Mouse (Mus musculus) embryonic facial prominence, embryonic 11.5 days (tissue): ENCODE measurements around the gene Mdga2. TPM values are rescaled to one million over a fixed set of nuclear protein-coding genes. Genes with fewer than 3 reads are reported as not detected.

Experiments
- ATAC-seq: fragments of 200-750 bp; cut with Nextera tagmentation; replicated peaks from 2 replicates; pipeline ENCODE4 v1.8.0; 2017; ENCODE audit warnings: low read depth; ENCODE audit not compliant: insufficient number of reproducible peaks, low FRiP score, low TSS enrichment
- DNase-seq: peaks from one replicate; pipeline ENCODE4 v3.0.0-alpha.2; 2015; ENCODE audit warnings: low spot score
- H3K27ac ChIP-seq: fragments of 300-500 bp; sonication (generic); replicated peaks from 2 replicates; pipeline ENCODE4 v1.5.1; 2014; ENCODE audit warnings: mild to moderate bottlenecking, low read depth, low read length, control low read depth
- H3K27me3 ChIP-seq: fragments of 300-500 bp; sonication (generic); 2 replicates; pipeline ENCODE4 v1.6.1; 2014; ENCODE audit warnings: mild to moderate bottlenecking, low read length, moderate library complexity, mixed read lengths; ENCODE audit not compliant: control insufficient read depth, insufficient read depth
- H3K36me3 ChIP-seq: fragments of 300-500 bp; sonication (generic); replicated peaks from 2 replicates; pipeline ENCODE4 v1.6.1; 2014; ENCODE audit warnings: low read depth, mild to moderate bottlenecking, low read length, moderate library complexity, mixed read lengths; ENCODE audit not compliant: control insufficient read depth, insufficient read depth
- H3K4me1 ChIP-seq: fragments of 300-500 bp; sonication (generic); 2 replicates; pipeline ENCODE4 v1.6.1; 2014; ENCODE audit warnings: low read length, mixed read lengths; ENCODE audit not compliant: control insufficient read depth, insufficient read depth
- H3K4me2 ChIP-seq: fragments of 300-500 bp; sonication (generic); 2 replicates; pipeline ENCODE4 v1.6.1; 2014; ENCODE audit warnings: low read depth, mild to moderate bottlenecking, control low read depth, low read length, moderate library complexity
- H3K4me3 ChIP-seq: fragments of 300-500 bp; sonication (generic); 2 replicates; pipeline ENCODE4 v1.5.1; 2014; ENCODE audit warnings: low read depth, low read length, control low read depth
- H3K9ac ChIP-seq: fragments of 300-500 bp; sonication (generic); replicated peaks from 2 replicates; pipeline ENCODE4 v1.6.1; 2014; ENCODE audit warnings: mild to moderate bottlenecking, control low read depth, low read length
- H3K9me3 ChIP-seq: fragments of 300-500 bp; sonication (generic); replicated peaks from 2 replicates; pipeline ENCODE4 v1.6.1; 2016; ENCODE audit warnings: mild to moderate bottlenecking, low read length, inconsistent platforms, mixed read lengths; ENCODE audit not compliant: control insufficient read depth
- WGBS: fragments of 180-500 bp; shearing (Covaris S2); extraction: QIAGEN DNeasy Blood & Tissue Kit; methylation state at CpG from one replicate; pipeline ENCODE4 v1.1.7; 2014; 5-methylcytosine and 5-hydroxymethylcytosine counted together
- polyA plus RNA-seq: library from polyadenylated mRNA; unstranded; fragments of >200 nt; fragmentation: Nextera tagmentation; extraction: Ambion mirVana; gene quantifications from 2 replicates; pipeline ENCODE4 v1.2.1, GENCODE M21; 2014

The Mdga2 gene
- polyA plus RNA-seq, 1 experiment from 2014 or later: 2.0 TPM

GRCm38 (mm10) chr12:66755653-66756052 lies 466.7 kb downstream of the Mdga2 start:
- Histone ChIP-seq H3K4me2 (no peak overlapping the region), H3K36me3 (no peaks in the 10 kb centered on the region), H3K27ac (no peak overlapping the region), H3K4me3 (no peak overlapping the region), H3K4me1 (no peaks in the 10 kb centered on the region), H3K9me3 (no peaks in the 10 kb centered on the region), H3K27me3 (no peaks in the 10 kb centered on the region), H3K9ac (no peak overlapping the region)
- no peak for ATAC-seq
- DNase-seq: no peak

GRCm38 (mm10) chr12:66734536-66734935 lies 487.8 kb downstream of the Mdga2 start:
- H3K9me3 ChIP-seq: no peaks in the 10 kb centered on the region
- no peak overlapping the region for H3K4me3 ChIP-seq
- no peak overlapping the region for H3K4me2 ChIP-seq
- H3K27ac ChIP-seq: no peak overlapping the region
- no peaks in the 10 kb centered on the region for H3K36me3 ChIP-seq
- no peak overlapping the region for H3K9ac ChIP-seq
- H3K4me1 ChIP-seq: no peaks in the 10 kb centered on the region
- H3K27me3 ChIP-seq: no peaks in the 10 kb centered on the region
- ATAC-seq: no peak
- no peak for DNase-seq
- 85% methylated on average over 3 of the region's 3 CpGs for WGBS

GRCm38 (mm10) chr12:66724474-66724873 lies 497.9 kb downstream of the Mdga2 start:
- Histone ChIP-seq H3K9ac (no peak overlapping the region), H3K9me3 (no peaks in the 10 kb centered on the region), H3K4me1 (no peaks in the 10 kb centered on the region), H3K4me2 (no peak overlapping the region), H3K36me3 (no peaks in the 10 kb centered on the region), H3K4me3 (no peak overlapping the region), H3K27me3 (no peaks in the 10 kb centered on the region), H3K27ac (no peak overlapping the region)
- no peak for DNase-seq
- no peak for ATAC-seq
- 74% methylated on average over 2 of the region's 2 CpGs for WGBS

GRCm38 (mm10) chr12:66708334-66708733 lies 514.0 kb downstream of the Mdga2 start:
- Histone ChIP-seq H3K9me3 (no peaks in the 10 kb centered on the region), H3K4me2 (no peak overlapping the region), H3K27ac (no peak overlapping the region), H3K4me3 (no peak overlapping the region), H3K36me3 (no peaks in the 10 kb centered on the region), H3K9ac (no peak overlapping the region), H3K4me1 (no peaks in the 10 kb centered on the region), H3K27me3 (no peaks in the 10 kb centered on the region)
- no peak for ATAC-seq
- DNase-seq: no peak
- WGBS: 81% methylated on average over 10 of the region's 10 CpGs

GRCm38 (mm10) chr12:66707431-66707830 lies 514.9 kb downstream of the Mdga2 start:
- 28% methylated on average over 2 of the region's 2 CpGs for WGBS

GRCm38 (mm10) chr12:66705015-66705414 lies 517.3 kb downstream of the Mdga2 start:
- H3K9me3 ChIP-seq: no peaks in the 10 kb centered on the region
- DNase-seq (no peak), ATAC-seq (no peak)
- no peak overlapping the region for H3K27ac ChIP-seq
- H3K4me1 ChIP-seq: no peaks in the 10 kb centered on the region
- no peak overlapping the region for H3K4me3 ChIP-seq
- H3K4me2 ChIP-seq: no peak overlapping the region
- H3K27me3 ChIP-seq: no peaks in the 10 kb centered on the region
- H3K9ac ChIP-seq: no peak overlapping the region
- H3K36me3 ChIP-seq: no peaks in the 10 kb centered on the region

More at GRCm38 (mm10) chr12:66707431-66707830, 514.9 kb downstream of the Mdga2 start:
- no peak for DNase-seq
- H3K9ac ChIP-seq: no peak overlapping the region
- H3K4me3 ChIP-seq: no peak overlapping the region
- no peaks in the 10 kb centered on the region for H3K27me3 ChIP-seq
- H3K36me3 ChIP-seq: no peaks in the 10 kb centered on the region
- H3K4me2 ChIP-seq: no peak overlapping the region
- no peaks in the 10 kb centered on the region for H3K9me3 ChIP-seq
- no peak for ATAC-seq
- H3K27ac ChIP-seq: no peak overlapping the region
- H3K4me1 ChIP-seq: no peaks in the 10 kb centered on the region

- no peak overlapping the region for H3K27ac ChIP-seq
- no peaks in the 10 kb centered on the region for H3K27me3 ChIP-seq
- no peak overlapping the region for H3K4me2 ChIP-seq
- no peaks in the 10 kb centered on the region for H3K36me3 ChIP-seq
- no peaks in the 10 kb centered on the region for H3K9me3 ChIP-seq
- H3K4me3 ChIP-seq: no peak overlapping the region
- DNase-seq: no peak
- no peak for ATAC-seq
- WGBS: 79% methylated on average over 3 of the region's 3 CpGs
- no peaks in the 10 kb centered on the region for H3K4me1 ChIP-seq
- no peak overlapping the region for H3K9ac ChIP-seq
Observed at GRCm38 (mm10) chr12:66702781-66703180, 519.6 kb downstream of the Mdga2 start.

GRCm38 (mm10) chr12:66679558-66679957 lies 542.8 kb downstream of the Mdga2 start:
- H3K4me1 ChIP-seq: no peaks in the 10 kb centered on the region
- H3K9me3 ChIP-seq: no peaks in the 10 kb centered on the region
- no peak overlapping the region for H3K4me3 ChIP-seq
- ATAC-seq (no peak), DNase-seq (no peak)
- H3K36me3 ChIP-seq: no peaks in the 10 kb centered on the region
- H3K27me3 ChIP-seq: no peaks in the 10 kb centered on the region
- WGBS: 73% methylated on average over 3 of the region's 3 CpGs
- no peak overlapping the region for H3K4me2 ChIP-seq
- H3K27ac ChIP-seq: no peak overlapping the region
- no peak overlapping the region for H3K9ac ChIP-seq
